Mouse (Mus musculus): ENCODE results near the gene Timm44. TPM values are rescaled to one million over a fixed set of nuclear protein-coding genes. Genes with fewer than 3 reads are reported as not detected.

The Timm44 gene
- total and polyA plus RNA-seq, 3 experiments, result 174 to 199 TPM; not detected in 1

GRCm38 (mm10) chr8:4237814-4238433, 37.8 kb downstream of the Timm44 start:
- TF ChIP-seq ZNF384 (IDR thresholded peaks at IDR 0.05; ENCODE audit: low read depth, low read length), result no peak
- TF ChIP-seq E2F4 (IDR thresholded peaks at IDR 0.05; ENCODE audit: borderline replicate concordance, low read depth, low read length), result no peak
- no peak for TF ChIP-seq CTCF (IDR thresholded peaks at IDR 0.05 in 2 of 3, conservative IDR thresholded peaks at IDR 0.05 in 1 of 3; ENCODE audit: control insufficient read depth in 1 of 3, insufficient read depth in 1 of 3, low read depth in 2 of 3, low read length in 3 of 3, poor library complexity in 1 of 3, severe bottlenecking in 1 of 3)
- peak in 1 of 2 experiments; percentile 12; a peak in 1 of 4 replicates for TF ChIP-seq POLR2A (IDR thresholded peaks at IDR 0.05; ENCODE audit: control insufficient read depth in 1 of 2, insufficient read depth in 1 of 2, low read depth in 1 of 2, low read length in 2 of 2, poor library complexity in 1 of 2)
- TF ChIP-seq TBP (IDR thresholded peaks at IDR 0.05; ENCODE audit: low read depth, low read length), result peak; percentile 90
- TF ChIP-seq EP300 (IDR thresholded peaks at IDR 0.05; ENCODE audit: low read depth in 1 of 2, low read length in 2 of 2), result 0 out of 4 replicates have a peak, but pooled peaks of 1 of the 2 experiments have one; percentile 2
- TF ChIP-seq CHD1 (IDR thresholded peaks at IDR 0.05; ENCODE audit: low read depth, low read length), result 0 out of 2 replicates have a peak, but pooled peaks have one; percentile 23
- TF ChIP-seq GABPA (IDR thresholded peaks at IDR 0.05; ENCODE audit: low read depth, low read length), result no peak
- TF ChIP-seq ZMIZ1 (IDR thresholded peaks at IDR 0.05; ENCODE audit: low read depth, low read length), result peak; percentile 11; the same call in 1 of the 2 replicates
- 0 out of 2 replicates have a peak, but pooled peaks have one; percentile 6 for TF ChIP-seq TCF12 (IDR thresholded peaks at IDR 0.05; ENCODE audit: low read depth, low read length)
- peak; percentile 42 for TF ChIP-seq SIN3A (IDR thresholded peaks at IDR 0.05; ENCODE audit: low read length)
- Histone ChIP-seq H3K4me1 (ENCODE audit: control insufficient read depth in 1 of 2, insufficient read depth in 2 of 2, low read length in 2 of 2) (peaks cover 0 to 18% of the 10 kb centered on the region in 2 experiments; a peak in 2 of 4 replicates), H3K79me2 (ENCODE audit: control insufficient read depth, insufficient read depth, low read length, poor library complexity) (peaks cover 32% of the 10 kb centered on the region), H3K4me3 (ENCODE audit: control insufficient read depth in 1 of 2, insufficient read depth in 1 of 2, low read depth in 2 of 2, low read length in 2 of 2) (peak overlapping the region; percentile 60 to 72), H3K9me3 (replicated peaks; ENCODE audit: insufficient read depth, low read length) (no peaks in the 10 kb centered on the region), H3K36me3 (ENCODE audit: control insufficient read depth in 1 of 2, insufficient read depth in 2 of 2, low read length in 2 of 2) (peaks cover 2 to 15% of the 10 kb centered on the region in 2 experiments; a peak in 3 of 4 replicates), H3K27me3 (ENCODE audit: control insufficient read depth in 1 of 2, insufficient read depth in 2 of 2, low read length in 2 of 2) (no peaks in the 10 kb centered on the region), H3K27ac (ENCODE audit: control insufficient read depth, low read depth, low read length) (peak overlapping the region; percentile 93), H3K9ac (ENCODE audit: control insufficient read depth, low read depth, low read length, poor library complexity, severe bottlenecking) (peak overlapping the region; percentile 85)
- peak; percentile 77 for DNase-seq (ENCODE audit: low read depth, low spot score)

GRCm38 (mm10) chr8:4230612-4231351, 44.9 kb downstream of the Timm44 start:
- no peaks in the 10 kb centered on the region for H3K79me2 ChIP-seq (ENCODE audit: control insufficient read depth, insufficient read depth, low read length, poor library complexity)
- no peaks in the 10 kb centered on the region for H3K9me3 ChIP-seq (replicated peaks; ENCODE audit: insufficient read depth, low read length)
- H3K4me3 ChIP-seq (ENCODE audit: control insufficient read depth in 1 of 2, insufficient read depth in 1 of 2, low read depth in 2 of 2, low read length in 2 of 2), result no peak overlapping the region
- H3K9ac ChIP-seq (ENCODE audit: control insufficient read depth, low read depth, low read length, poor library complexity, severe bottlenecking), result no peak overlapping the region
- H3K27ac ChIP-seq (ENCODE audit: control insufficient read depth, low read depth, low read length), result no peak overlapping the region
- H3K27me3 ChIP-seq (ENCODE audit: control insufficient read depth in 1 of 2, insufficient read depth in 2 of 2, low read length in 2 of 2), result no peaks in the 10 kb centered on the region; a peak in 1 of 4 replicates
- DNase-seq (ENCODE audit: low read depth, low spot score), result peak; percentile 28
- H3K36me3 ChIP-seq (ENCODE audit: control insufficient read depth in 1 of 2, insufficient read depth in 2 of 2, low read length in 2 of 2), result no peaks in the 10 kb centered on the region; a peak in 2 of 4 replicates
- H3K4me1 ChIP-seq (ENCODE audit: control insufficient read depth in 1 of 2, insufficient read depth in 2 of 2, low read length in 2 of 2), result peaks cover 0 to 23% of the 10 kb centered on the region in 2 experiments; a peak in 3 of 4 replicates
- TF ChIP-seq EP300 (IDR thresholded peaks at IDR 0.05; ENCODE audit: low read depth in 1 of 2, low read length in 2 of 2) (peak; percentile 36 to 54; a peak in 2 of 4 replicates), BHLHE40 (IDR thresholded peaks at IDR 0.05; ENCODE audit: borderline replicate concordance, low read depth, low read length) (no peak), TBP (IDR thresholded peaks at IDR 0.05; ENCODE audit: low read depth, low read length) (no peak), E2F4 (IDR thresholded peaks at IDR 0.05; ENCODE audit: borderline replicate concordance, low read depth, low read length) (no peak), TCF12 (IDR thresholded peaks at IDR 0.05; ENCODE audit: low read depth, low read length) (peak; percentile 55; the same call in 1 of the 2 replicates)
